Mouse (Mus musculus) ovary, postnatal 36 days (tissue): ENCODE results near the gene Vmn1r4.
A peak's percentile ranks its signal among the peaks of the same experiment; 100 is the strongest.

Source experiments
- DNase-seq: peaks from one replicate; pipeline ENCODE4 v3.0.0; 2022; ENCODE audit warnings: low spot score, mixed read lengths

Gene Vmn1r4

DNA sequence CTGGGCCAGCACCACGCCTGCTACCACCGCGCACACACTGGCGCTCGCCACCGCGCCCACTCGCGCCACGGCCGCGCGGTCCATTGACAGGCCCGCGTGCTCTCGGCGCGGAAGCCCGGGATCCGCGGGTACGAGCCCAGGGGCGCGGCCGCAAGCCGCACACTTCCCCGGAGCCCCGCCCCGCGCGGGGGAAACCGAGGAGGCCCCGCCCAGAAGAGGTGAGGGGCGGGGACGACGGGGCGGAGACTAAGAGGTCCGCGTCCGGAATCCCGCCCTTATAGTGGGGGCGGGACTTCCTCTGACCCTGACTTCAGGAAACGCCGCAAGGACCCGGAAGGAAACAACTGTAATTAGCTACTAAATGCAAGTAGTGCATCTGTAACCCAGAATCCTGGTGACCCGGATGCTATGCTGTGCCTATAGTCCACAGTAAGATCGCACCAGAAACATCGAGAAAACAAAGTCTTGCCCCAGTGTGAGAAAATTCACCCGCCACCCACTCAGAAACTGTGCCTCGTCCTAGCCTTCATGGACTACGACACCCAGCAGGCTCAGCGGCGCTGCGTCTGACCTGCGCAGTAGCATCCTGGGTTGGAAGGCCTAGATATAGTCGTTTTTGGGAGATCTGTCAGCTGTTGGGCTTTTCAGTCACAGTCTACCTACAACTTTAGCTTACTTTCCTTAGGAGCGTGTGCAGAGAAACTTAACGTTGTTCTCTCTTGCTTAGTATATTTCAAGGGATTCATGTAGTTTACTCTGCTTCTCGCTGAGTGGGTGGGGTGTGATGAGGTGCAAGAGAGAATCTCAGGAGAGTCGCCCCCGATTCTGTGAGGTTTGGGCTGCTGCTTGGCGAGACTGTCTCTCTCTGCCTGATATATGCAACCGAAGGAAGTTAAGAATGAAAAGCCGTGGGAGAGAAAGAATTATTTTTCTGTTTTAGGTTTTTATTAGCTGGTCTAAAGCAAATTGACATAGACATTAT, at the start of gene Vmn1r4, which contains the start of gene Nt5c3:
Gene Vmn1r4 (plus strand): TSS at position 290 of the 982 bp plus-strand sequence.
Gene Nt5c3 (minus strand): TSS at position 207 of the 982 bp plus-strand sequence.
- DNase-seq = peak; percentile 94

DNA sequence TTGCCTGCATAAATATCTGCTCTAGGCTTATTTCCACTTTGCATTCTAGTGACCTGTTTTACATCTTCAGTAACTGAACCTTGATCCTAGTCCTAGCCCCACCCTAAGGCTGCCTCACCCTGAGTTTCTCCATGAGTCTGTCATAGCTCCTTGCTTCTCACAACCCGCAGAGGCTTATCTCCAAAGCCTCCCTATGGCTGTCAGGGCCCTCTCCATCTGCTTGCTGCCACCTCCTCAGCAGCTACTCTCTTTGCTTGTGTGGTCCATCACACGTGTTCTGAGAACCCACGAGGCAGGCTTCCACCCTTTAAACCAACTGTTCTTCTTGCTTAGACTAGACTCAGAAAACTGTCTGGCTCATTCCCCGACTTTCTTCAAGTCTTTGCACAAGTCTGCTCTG, 46.9 kb upstream of the Vmn1r4 start:
- DNase-seq = no peak

DNA sequence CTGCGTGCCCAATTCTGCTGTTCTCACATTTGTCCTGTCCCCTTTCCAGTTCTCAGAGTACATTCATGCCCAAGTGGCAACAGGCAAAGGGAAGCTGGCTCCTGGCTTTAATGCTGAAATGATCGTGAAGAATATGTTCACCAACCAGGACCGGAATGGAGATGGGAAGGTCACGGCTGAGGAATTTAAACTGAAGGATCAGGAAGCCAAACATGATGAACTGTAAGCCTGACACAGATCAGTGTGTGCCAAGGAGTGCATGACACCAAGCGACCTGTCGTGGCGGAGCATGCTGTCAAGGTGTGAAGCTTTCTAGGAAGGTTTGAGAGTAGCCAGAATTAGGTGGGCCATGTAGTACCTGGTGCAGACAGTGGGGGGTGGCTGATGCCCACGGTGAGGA, 45.8 kb upstream of the Vmn1r4 start:
- no peak for DNase-seq

DNA sequence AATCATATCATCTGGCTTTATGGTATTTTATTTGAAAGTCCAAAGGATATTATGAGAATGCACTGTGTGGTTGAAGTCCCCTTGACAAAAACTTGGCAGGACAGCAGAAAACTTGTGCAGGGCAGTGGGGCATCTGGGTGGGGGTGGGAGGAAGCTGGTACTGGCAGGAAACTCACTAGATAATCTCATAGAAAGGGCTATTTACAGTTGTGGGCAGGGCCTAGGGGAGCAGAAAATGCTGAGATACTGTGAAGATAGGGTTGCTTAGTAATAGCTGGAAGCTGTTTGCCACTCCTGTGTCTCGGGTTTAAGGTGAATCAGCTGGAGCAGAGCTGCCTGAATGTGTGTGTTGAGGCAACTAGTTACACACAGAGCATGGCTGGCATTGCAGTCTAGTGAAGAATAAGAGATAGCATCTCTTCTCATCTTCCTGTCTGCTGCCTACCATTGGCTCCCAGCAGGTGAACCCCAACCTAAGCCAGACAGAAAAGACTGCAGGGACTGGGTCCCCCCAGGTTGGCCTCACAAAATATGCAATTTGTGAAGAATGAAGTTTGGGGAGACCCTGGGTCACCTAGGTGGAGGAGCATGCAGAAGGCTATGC, 44.4 kb upstream of the Vmn1r4 start:
- DNase-seq = no peak

DNA sequence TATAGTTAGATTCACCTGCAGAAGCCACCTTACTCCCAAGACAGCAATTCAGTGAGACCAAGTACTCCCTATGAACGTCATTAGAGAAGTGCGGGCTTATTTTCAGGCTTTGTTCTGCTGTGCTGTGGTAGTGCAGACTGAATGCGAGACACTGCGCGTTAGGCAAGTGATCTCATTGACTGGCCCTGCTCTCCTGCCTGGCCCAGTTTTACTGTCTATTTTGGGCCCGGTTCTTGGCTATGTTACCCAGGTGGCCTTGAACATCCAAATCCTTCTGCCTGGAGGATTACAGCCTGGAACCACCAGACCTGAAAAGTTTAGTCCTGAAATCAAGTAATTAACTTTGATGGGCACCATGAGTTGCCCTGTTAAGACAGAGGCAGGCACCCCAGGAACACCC, 35.3 kb upstream of the Vmn1r4 start:
- no peak for DNase-seq

DNA sequence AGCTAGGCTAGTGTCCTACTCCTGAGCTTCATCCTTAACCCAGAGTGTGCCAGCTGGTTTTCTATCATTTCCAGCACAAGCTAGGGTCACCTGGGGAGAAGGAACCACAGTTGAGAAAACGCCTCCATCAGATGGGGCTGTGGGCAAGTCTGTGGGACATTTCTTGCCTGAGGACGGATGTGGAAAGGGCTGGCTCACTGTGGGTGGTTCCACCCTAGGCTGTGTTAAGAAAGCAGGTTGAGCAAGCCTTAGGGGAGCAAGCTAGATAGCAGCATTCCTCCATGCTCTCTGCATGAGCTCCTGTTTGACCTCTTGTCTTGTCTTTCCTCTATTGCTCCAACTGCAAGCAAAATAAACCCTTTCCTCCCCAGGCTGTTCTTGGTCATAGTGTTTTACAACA, 33.1 kb upstream of the Vmn1r4 start:
- DNase-seq = no peak

DNA sequence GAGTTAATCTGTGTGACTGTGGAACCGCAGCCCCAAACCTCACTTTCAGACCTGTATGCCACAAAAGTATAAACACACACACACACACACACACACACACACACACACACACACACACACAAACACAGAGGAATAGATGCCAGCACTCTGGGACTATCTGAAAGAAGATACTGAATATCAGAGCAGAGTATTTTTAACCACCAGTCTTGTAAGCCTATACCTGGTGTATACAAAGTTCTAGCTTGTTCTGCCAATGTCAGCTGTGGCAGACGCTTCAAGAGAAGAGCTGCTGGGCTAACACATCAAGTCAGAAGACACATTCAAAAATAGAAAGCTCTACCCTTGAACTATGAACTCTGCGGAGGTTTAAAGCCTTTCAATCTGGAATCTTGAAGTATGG, 24.2 kb upstream of the Vmn1r4 start:
- no peak for DNase-seq

DNA sequence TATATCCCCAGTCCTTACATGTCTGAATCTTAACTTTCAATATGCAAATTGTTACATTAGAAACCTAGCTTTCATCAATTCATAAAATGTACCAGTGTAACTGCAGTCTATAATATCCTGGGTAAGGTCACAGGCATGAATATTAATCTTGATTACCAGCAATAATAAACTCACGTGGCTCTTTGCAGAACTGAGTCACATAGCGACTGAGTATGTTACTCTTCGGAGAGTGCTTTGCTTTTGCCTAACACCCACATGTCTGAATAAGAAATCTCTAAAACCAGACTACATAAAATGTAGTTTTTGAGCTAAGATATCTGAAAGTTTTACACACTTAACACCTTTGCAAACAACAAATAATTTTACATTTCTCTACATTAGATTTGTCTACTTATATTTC, 22.5 kb upstream of the Vmn1r4 start:
- DNase-seq = no peak

DNA sequence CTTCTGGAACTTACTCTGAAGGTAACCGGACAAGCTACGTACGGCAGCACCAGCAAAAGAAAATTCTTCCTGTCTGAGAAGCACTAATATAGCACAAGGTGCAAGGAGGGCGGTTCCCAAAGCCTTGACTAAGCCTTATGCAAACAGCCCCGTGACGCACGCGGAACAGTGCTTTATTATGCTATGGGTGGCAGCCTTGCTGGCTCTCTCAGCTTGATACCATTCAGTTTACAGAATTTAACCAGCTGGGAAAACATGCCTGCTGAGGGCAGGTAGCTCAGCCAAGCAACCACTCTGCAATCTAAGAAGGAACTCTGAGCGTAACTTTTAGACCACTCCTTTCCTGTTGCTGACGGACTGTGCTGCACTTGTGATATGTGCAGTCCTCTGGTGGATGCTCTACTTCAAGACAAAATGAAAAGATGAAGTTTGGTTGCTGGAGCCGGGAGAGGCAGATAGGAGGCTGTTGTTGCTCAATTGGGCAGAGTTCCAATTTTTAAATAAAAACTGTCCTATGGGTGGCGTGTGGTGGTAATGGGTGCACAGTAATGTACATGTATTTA, 21.9 kb upstream of the Vmn1r4 start:
- peak; percentile 49 for DNase-seq

DNA sequence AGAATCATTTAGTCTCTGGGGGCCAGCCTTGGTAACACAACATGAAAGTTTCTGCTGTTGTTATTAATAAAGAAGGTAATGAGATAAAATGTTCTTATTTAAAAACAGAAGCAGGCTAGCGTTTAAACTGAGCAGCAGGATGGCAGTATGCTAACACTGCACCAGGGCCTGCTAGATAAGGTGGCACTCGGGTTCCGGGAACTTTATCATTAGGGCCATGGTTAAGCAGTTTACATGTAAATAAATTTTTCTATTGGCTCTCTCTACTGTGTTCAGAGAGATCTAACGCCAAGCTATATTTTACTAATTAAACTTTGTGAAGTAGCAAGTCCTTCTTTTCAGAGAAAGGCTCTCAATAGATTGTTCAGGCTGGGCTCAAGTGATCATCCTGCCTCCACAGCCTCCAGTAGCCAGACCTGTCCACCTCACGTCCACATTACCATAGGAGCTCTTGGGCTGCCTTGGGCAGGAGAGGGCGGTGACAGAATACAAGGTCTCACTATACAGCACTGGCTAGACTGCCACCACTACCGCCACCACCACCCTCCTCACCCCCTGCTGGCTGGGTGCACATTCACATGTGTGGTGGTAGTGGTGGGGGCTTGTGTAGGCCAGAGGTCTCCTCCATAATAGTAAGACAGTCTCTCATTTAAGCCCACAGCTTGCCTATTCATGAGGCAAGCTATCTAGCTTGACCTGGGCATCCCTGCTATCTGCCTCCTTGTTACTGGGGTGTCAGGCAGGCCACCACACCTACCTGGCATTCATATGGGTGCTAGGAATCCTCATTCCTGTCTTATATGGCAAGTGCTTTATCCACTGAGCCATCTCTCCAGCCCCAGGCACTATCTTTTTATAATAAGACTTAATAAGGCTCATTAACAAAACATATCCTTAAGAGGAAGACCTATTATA, 21.0 kb upstream of the Vmn1r4 start:
- no peak for DNase-seq

DNA sequence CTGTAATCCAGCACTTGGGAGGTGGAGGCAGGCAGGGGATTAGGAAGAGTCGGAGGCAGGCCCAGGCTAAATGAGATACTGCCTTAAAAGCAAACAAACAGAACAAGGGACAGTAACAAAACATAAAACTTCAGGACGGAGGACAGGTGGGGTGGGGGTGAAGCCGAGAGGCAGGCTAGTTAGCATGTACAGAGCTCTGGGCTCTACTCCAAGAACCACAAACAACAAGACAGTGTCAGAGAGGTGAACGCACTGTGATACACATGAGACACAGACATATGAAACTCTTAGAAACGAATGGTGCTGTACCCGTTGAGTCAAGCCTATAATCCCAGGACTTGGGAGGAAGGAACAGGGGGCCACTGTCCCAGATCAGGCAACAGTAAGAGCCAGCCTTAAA, 20.0 kb upstream of the Vmn1r4 start:
- no peak for DNase-seq

DNA sequence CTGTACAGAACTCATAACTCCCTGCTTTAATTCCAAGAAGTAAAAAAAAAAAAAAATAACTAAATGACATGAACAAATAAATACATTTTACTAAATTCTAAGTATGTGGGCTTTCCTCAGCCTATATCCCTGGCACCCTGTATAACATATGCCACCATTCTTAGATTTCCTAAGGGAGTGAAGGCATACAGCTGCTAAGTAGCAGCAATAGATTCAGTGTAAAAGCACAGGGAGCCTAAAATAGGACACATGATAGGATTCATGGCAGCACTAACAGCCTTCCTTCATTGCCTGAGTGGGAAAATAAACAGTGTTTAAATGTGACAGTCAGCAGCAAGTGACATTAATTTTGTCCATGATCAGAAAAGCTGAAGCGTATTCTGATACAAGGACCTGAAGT, 19.5 kb upstream of the Vmn1r4 start:
- DNase-seq = no peak

DNA sequence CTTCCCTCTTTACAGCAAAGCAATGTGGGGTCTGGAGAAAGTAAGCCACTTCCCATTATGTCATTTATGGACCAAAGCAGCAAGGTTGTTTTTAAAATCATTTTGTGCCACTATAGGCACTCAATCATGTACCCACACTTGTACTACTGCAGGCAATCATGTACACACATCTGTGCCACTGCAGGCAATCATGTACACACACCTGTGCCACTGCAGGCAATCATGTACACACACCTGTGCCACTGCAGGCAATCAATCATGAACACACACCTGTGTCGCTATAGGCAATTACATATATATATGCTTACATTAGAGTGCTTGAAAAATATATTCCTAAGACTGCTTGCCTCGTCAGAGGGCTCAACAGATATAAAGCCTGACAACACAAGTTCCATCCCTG, 18.8 kb upstream of the Vmn1r4 start:
- no peak for DNase-seq

DNA sequence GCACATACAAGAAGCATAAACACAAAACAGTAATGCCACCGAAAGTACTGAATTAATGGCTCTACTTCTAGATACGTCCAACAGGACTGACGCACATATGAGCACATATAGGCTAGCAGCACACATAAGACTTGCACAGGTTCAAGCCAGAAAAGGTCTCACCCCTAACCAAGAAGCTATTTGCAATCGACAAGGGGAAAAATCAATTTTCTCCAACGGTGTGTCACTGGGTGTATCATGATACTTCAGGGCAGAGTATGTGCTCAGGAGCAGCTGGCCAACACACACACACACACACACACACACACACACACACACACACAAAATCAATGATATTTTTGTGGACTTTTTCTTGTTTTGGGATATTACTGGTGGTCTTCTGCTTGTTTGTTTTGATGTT, 18.3 kb upstream of the Vmn1r4 start:
- no peak for DNase-seq

DNA sequence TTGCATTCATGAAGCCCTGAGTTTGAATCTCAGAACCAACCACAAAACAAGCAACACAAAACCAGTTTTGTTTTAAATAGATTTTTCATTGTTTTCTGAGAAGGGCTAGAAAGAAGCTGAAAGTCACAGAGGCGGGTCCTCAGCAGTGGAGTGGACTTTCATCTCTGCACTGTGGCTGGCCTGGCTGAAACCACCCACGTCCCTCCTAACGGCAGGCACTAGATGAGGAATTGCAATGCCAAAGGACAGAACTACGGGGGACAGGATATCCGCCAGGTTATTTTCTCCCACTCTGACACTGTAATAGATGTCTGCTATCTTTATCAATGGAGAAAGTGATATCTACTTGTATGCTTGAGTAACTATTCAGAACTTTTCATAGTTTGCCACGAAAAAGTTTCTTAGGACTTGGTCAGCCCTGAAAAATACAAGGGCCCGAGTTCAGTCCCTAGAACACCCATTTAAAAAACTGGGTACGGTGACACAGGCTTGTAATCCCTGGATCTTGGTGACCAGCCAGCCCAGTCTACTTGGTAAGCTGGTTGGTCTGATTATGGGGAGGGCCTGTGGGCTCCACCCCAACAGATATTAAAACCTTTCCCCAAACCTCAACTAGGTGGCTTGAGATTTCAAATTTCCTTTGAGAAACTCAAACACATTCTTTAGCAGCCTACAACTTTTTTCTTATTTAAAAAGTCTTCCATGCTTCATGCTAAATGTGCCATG, 17.5 kb upstream of the Vmn1r4 start:
- no peak for DNase-seq

DNA sequence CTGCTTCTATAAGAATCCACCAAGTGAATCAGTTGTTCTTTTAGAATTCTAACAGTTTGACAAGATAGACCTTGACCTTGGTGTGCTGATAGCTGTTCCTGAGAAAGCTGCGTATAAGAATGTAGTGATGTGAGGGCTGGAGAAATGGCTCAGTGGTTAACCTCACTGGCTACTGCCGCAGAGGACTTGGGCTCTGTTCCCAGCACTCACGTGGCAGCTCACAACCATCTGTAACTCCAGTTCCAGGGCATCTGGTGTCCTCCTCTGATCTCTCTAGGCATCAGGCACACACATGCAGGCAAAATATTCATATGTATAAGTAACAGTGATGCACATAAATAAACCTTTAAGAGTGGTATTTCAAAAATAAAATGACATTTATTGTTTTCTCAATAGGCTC, 15.8 kb upstream of the Vmn1r4 start:
- no peak for DNase-seq

DNA sequence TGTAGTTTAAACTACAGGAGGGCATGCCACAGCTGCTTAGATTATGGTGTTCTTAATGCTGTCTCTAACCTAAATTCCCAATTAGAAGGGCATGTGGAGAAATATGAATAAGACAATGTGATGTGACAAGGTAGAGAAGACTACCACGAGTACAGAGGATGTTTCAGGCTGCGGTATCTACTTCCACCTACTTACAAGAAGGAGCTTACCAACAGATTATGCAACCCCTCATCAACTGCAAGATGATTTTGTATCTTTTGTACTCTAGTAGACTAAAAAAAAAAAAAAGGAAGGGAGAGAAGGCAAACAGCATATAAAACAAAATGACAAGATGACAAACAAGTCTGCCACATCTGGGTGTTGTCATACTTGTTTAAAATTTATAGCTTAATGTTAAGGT, 15.4 kb upstream of the Vmn1r4 start:
- DNase-seq = no peak

DNA sequence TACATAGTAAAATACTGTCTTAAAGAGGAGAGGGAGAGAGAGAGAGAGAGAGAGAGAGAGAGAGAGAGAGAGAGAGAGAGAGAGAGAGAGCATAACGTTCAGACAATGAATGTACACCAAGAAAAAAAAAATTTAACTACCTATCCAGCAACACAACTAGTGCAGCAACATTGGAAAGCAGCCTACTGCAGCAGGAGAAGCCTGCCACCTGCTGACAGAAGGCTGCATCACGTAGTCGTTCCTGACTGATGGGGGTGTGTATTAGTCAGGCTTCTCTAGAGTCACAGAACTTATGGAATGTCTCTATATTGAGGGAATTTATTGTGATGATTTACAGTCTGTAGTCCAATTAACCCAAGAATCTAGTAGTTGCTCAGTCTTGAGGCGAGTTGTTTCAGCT, 14.9 kb upstream of the Vmn1r4 start:
- DNase-seq = peak; percentile 57

DNA sequence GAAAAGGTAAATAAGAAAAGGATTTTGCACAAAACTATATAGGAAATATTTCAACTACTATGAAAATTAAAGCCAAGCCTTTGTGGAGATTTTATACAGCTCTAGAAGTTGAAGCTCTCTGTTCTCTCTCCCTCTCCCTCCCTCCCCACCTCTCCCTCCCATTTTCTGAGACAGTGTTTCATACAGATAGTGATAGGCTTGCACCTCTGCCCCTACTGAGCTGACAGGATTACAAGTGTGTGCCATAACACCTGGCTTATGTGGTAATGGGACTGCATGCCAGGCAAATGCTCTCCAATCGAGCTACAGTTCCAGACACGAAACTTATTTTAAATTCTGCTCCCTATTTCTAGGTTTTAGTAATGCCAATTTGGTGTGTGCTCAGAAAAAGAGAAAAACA, 12.9 kb upstream of the Vmn1r4 start:
- no peak for DNase-seq

DNA sequence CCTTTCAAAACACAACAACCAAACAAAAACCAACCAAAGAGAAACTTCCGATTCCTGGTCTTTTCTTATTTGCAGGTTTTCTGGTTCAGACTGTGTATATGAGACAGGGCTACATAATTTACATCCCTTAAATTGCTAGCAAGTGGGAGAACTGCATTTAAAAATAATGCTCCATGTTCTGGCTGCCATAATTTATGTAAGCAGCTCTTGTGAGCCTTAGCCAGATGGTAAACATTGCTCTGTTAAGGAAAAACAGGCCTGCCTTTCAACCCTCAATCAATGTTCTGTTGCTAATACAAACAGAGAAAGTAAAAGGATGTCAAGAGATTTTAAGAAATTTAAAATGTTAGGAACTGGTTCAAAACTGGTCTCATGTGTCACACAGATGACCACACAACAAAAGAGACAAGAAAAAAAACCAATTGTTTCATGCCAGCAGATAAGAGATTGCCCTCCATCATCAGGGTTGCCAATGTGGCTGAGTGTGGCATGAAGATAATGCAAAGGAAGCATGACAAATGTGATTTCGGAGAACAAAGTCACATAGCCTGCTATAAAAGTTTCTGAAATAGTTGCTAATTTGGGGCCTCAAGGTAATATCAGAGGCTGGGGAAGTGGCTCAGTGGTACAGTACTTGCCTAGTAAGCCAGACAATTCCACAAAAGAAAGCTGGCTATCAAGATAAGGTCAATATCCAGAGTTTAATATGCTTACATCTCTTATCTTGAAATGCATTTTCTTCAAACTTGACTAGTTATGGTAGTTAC, 10.5 kb upstream of the Vmn1r4 start:
- DNase-seq = no peak

DNA sequence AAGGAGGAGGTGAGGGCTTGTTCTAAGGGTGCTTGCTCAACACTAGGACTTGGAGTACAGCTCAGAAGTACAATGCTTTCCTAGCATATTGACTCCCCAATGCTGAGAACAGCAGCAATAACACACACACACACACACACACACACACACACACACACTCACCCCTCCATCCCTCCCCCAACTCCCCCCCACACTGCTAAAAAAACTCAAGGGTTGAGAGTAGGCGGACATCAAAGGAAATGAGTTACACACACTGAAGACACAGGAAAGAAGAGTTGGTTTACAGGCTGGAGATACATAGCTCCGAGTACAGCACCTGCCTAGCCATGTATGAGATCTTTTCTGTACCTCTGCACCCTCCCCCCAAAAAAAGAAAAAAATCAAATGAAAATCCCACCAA, 7.5 kb upstream of the Vmn1r4 start:
- no peak for DNase-seq
